Comparison of ENCODE assay signal across 25 mouse cellular contexts in the genomic region with DNA sequence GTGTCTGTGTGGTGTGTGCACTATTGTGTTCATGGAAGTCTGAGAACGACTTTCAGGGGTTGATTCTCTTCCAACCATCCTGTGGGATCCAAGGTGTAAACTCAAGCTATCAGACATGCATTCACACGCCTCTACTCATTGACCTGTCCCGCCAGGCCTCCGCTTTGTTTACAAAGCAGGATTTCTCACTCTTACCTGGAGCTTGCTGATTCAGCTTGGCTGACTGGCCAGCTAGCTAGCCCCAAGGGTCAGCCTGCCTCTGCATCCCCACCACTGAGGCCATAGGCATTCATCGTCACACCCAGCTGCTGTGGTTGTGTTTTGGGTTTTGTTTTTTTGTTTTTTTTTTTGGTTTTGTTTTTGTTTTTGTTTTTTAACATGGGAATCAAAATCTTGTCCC. TPM values are rescaled to one million over a fixed set of nuclear protein-coding genes. Genes with fewer than 3 reads are reported as not detected.
A peak's percentile ranks its signal among the peaks of the same experiment; 100 is the strongest.
DNase-seq lines count a peak whose midpoint lies in the region; ATAC-seq and TF ChIP-seq lines count a peak whose summit lies in the region.
"Had no signal": no experiment of that assay in that cellular context is flagged by ENCODE, and none has a peak within 500 bp of the region (broad histone marks: within the 10 kb centered on the region; RNA-seq: fewer than 3 reads in every experiment).

No protein-coding gene starts in this region.

- H3K4me3 ChIP-seq in intestine, embryonic 16.5 days (ENCODE audit: low read length): no peak overlapping the region
- no peak overlapping the region for H3K4me3 ChIP-seq in intestine, embryonic 15.5 days (replicated peaks)
- no peak overlapping the region for H3K4me3 ChIP-seq in midbrain, embryonic 11.5 days (ENCODE audit: low read depth, low read length)
- no peak overlapping the region for H3K4me3 ChIP-seq in midbrain, embryonic 15.5 days
- H3K4me3 ChIP-seq in stomach, postnatal 0 days (ENCODE audit: low read depth, low read length): no peak overlapping the region
- no peak overlapping the region for H3K4me3 ChIP-seq in neural tube, embryonic 15.5 days (replicated peaks)
- H3K4me3 ChIP-seq: embryonic facial prominence, embryonic 13.5 days; erythroblast, embryonic 14.5 days; forebrain, embryonic 12.5 days; forebrain, embryonic 15.5 days; heart, adult 2 months; heart, embryonic 10.5 days; heart, embryonic 13.5 days; hindbrain, embryonic 12.5 days; hindbrain, embryonic 15.5 days had no signal

- ATAC-seq in intestine, embryonic 16.5 days: no peak
- ATAC-seq in intestine, embryonic 15.5 days: no peak
- ATAC-seq in midbrain, embryonic 11.5 days (ENCODE audit: low FRiP score): no peak
- no peak for ATAC-seq in midbrain, embryonic 15.5 days (replicated peaks)
- no peak for ATAC-seq in stomach, postnatal 0 days (ENCODE audit: low FRiP score, low TSS enrichment)
- ATAC-seq in neural tube, embryonic 15.5 days (ENCODE audit: low FRiP score): no peak
- ATAC-seq: activated CD4-positive, CD25-positive, alpha-beta regulatory T cell, adult 4 months; forebrain, embryonic 15.5 days had no signal

- H3K27ac ChIP-seq in intestine, embryonic 16.5 days (ENCODE audit: low read length): peak overlapping the region; percentile 21; the same call in 1 of the 2 replicates
- H3K27ac ChIP-seq in intestine, embryonic 15.5 days: no peak overlapping the region
- H3K27ac ChIP-seq in midbrain, embryonic 11.5 days (ENCODE audit: low read depth, low read length): no peak overlapping the region
- H3K27ac ChIP-seq in midbrain, embryonic 15.5 days: no peak overlapping the region
- peak overlapping the region; percentile 58; the same call in 1 of the 2 replicates for H3K27ac ChIP-seq in stomach, postnatal 0 days (replicated peaks)
- H3K27ac ChIP-seq in neural tube, embryonic 15.5 days (replicated peaks): no peak overlapping the region
- H3K27ac ChIP-seq: embryonic facial prominence, embryonic 13.5 days; forebrain, embryonic 12.5 days; forebrain, embryonic 15.5 days; heart, embryonic 10.5 days; heart, embryonic 13.5 days; hindbrain, embryonic 12.5 days; hindbrain, embryonic 15.5 days had no signal

- H3K36me3 ChIP-seq in intestine, embryonic 16.5 days (ENCODE audit: control insufficient read depth, insufficient read depth, low read length): no peaks in the 10 kb centered on the region
- H3K36me3 ChIP-seq in intestine, embryonic 15.5 days: no peaks in the 10 kb centered on the region
- H3K36me3 ChIP-seq in midbrain, embryonic 11.5 days (ENCODE audit: control insufficient read depth, insufficient read depth, low read length): no peaks in the 10 kb centered on the region
- H3K36me3 ChIP-seq in midbrain, embryonic 15.5 days (replicated peaks): no peaks in the 10 kb centered on the region
- no peaks in the 10 kb centered on the region for H3K36me3 ChIP-seq in stomach, postnatal 0 days (ENCODE audit: control insufficient read depth, insufficient read depth, low read length)
- H3K36me3 ChIP-seq in neural tube, embryonic 15.5 days: no peaks in the 10 kb centered on the region
- H3K36me3 ChIP-seq: embryonic facial prominence, embryonic 13.5 days; forebrain, embryonic 12.5 days; forebrain, embryonic 15.5 days; heart, embryonic 10.5 days; heart, embryonic 13.5 days; hindbrain, embryonic 12.5 days; hindbrain, embryonic 15.5 days had no signal

- H3K9ac ChIP-seq in intestine, embryonic 16.5 days (ENCODE audit: low read depth, low read length): no peak overlapping the region
- H3K9ac ChIP-seq in intestine, embryonic 15.5 days: no peak overlapping the region
- no peak overlapping the region for H3K9ac ChIP-seq in midbrain, embryonic 11.5 days (ENCODE audit: low read length)
- H3K9ac ChIP-seq in midbrain, embryonic 15.5 days: no peak overlapping the region
- no peak overlapping the region for H3K9ac ChIP-seq in stomach, postnatal 0 days (ENCODE audit: low read length)
- no peak overlapping the region for H3K9ac ChIP-seq in neural tube, embryonic 15.5 days (replicated peaks)
- H3K9ac ChIP-seq: embryonic facial prominence, embryonic 13.5 days; forebrain, embryonic 12.5 days; forebrain, embryonic 15.5 days; heart, embryonic 13.5 days; hindbrain, embryonic 12.5 days; hindbrain, embryonic 15.5 days had no signal

- WGBS in intestine, embryonic 16.5 days: 57% methylated on average over 5 of the region's 5 CpGs
- 58% methylated on average over 5 of the region's 5 CpGs for WGBS in intestine, embryonic 15.5 days
- WGBS in midbrain, embryonic 11.5 days: 85% methylated on average over 5 of the region's 5 CpGs
- 78% methylated on average over 5 of the region's 5 CpGs for WGBS in midbrain, embryonic 15.5 days
- WGBS in stomach, postnatal 0 days: 51% methylated on average over 5 of the region's 5 CpGs
- WGBS in neural tube, embryonic 15.5 days: 80% methylated on average over 5 of the region's 5 CpGs

- peak; percentile 54 for DNase-seq in midbrain, embryonic 11.5 days (ENCODE audit: low spot score, missing footprints)
- peak; percentile 47 for DNase-seq in stomach, postnatal 0 days (ENCODE audit: low spot score)
- DNase-seq in lung, adult 18-20 months: no peak
- DNase-seq: adrenal gland, adult 8-10 months; adrenal gland, postnatal 25 days; cerebellum, adult 18-20 months; cerebellum, adult 9-11 months; cerebellum, postnatal 25 days; gastrocnemius, postnatal 25 days; heart, adult 2 months had no signal

- no peak for TF ChIP-seq EP300 in stomach, postnatal 0 days (optimal IDR thresholded peaks at IDR 0.05)

- no peaks in the 10 kb centered on the region for H3K27me3 ChIP-seq in intestine, embryonic 16.5 days (replicated peaks; ENCODE audit: control insufficient read depth, insufficient read depth, low read length)
- H3K27me3 ChIP-seq in intestine, embryonic 15.5 days (replicated peaks): no peaks in the 10 kb centered on the region
- no peaks in the 10 kb centered on the region for H3K27me3 ChIP-seq in midbrain, embryonic 11.5 days (ENCODE audit: control insufficient read depth, insufficient read depth, low read length)
- H3K27me3 ChIP-seq in midbrain, embryonic 15.5 days (replicated peaks): no peaks in the 10 kb centered on the region
- H3K27me3 ChIP-seq in stomach, postnatal 0 days (ENCODE audit: control insufficient read depth, insufficient read depth, low read length): no peaks in the 10 kb centered on the region
- no peaks in the 10 kb centered on the region; the same call in 1 of the 2 replicates for H3K27me3 ChIP-seq in neural tube, embryonic 15.5 days (replicated peaks)
- H3K27me3 ChIP-seq: forebrain, embryonic 15.5 days; hindbrain, embryonic 12.5 days; hindbrain, embryonic 15.5 days had no signal

- no peaks in the 10 kb centered on the region for H3K9me3 ChIP-seq in intestine, embryonic 16.5 days (ENCODE audit: control insufficient read depth, low read length)
- no peaks in the 10 kb centered on the region for H3K9me3 ChIP-seq in intestine, embryonic 15.5 days
- no peaks in the 10 kb centered on the region for H3K9me3 ChIP-seq in midbrain, embryonic 11.5 days (ENCODE audit: control insufficient read depth, low read length)
- no peaks in the 10 kb centered on the region for H3K9me3 ChIP-seq in midbrain, embryonic 15.5 days
- H3K9me3 ChIP-seq in stomach, postnatal 0 days (ENCODE audit: control insufficient read depth, low read length): no peaks in the 10 kb centered on the region
- no peaks in the 10 kb centered on the region for H3K9me3 ChIP-seq in neural tube, embryonic 15.5 days (replicated peaks)
- H3K9me3 ChIP-seq: forebrain, embryonic 12.5 days; forebrain, embryonic 15.5 days; heart, embryonic 10.5 days; hindbrain, embryonic 12.5 days; hindbrain, embryonic 15.5 days had no signal

- H3K4me1 ChIP-seq in intestine, embryonic 16.5 days (ENCODE audit: control insufficient read depth, insufficient read depth, low read length): 0 out of 2 replicates have a peak, but pooled peaks cover 9% of the 10 kb centered on the region
- peaks cover 20% of the 10 kb centered on the region for H3K4me1 ChIP-seq in intestine, embryonic 15.5 days (replicated peaks)
- no peaks in the 10 kb centered on the region for H3K4me1 ChIP-seq in midbrain, embryonic 11.5 days (ENCODE audit: control insufficient read depth, insufficient read depth, low read length)
- H3K4me1 ChIP-seq in midbrain, embryonic 15.5 days: 0 out of 2 replicates have a peak, but pooled peaks cover 4% of the 10 kb centered on the region
- H3K4me1 ChIP-seq in stomach, postnatal 0 days (replicated peaks; ENCODE audit: control insufficient read depth, insufficient read depth): no peaks in the 10 kb centered on the region
- H3K4me1 ChIP-seq in neural tube, embryonic 15.5 days: no peaks in the 10 kb centered on the region
- H3K4me1 ChIP-seq: forebrain, embryonic 15.5 days; hindbrain, embryonic 12.5 days; hindbrain, embryonic 15.5 days had no signal

- no peak for TF ChIP-seq CTCF in stomach, postnatal 0 days (IDR thresholded peaks at IDR 0.05; ENCODE audit: low read depth)

- no peak overlapping the region for H3K4me2 ChIP-seq in intestine, embryonic 16.5 days (ENCODE audit: low read depth, low read length)
- no peak overlapping the region for H3K4me2 ChIP-seq in intestine, embryonic 15.5 days (replicated peaks)
- no peak overlapping the region for H3K4me2 ChIP-seq in midbrain, embryonic 11.5 days
- no peak overlapping the region for H3K4me2 ChIP-seq in midbrain, embryonic 15.5 days
- H3K4me2 ChIP-seq in stomach, postnatal 0 days (replicated peaks; ENCODE audit: low read depth): no peak overlapping the region
- no peak overlapping the region for H3K4me2 ChIP-seq in neural tube, embryonic 15.5 days
- H3K4me2 ChIP-seq: embryonic facial prominence, embryonic 13.5 days; forebrain, embryonic 12.5 days; forebrain, embryonic 15.5 days; heart, embryonic 13.5 days; hindbrain, embryonic 12.5 days; hindbrain, embryonic 15.5 days had no signal

RNA-seq across cellular contexts. Expression of a gene that starts 1.2 kb away (rescaled TPM):
- not detected in 2 replicates for polyA plus RNA-seq in intestine, embryonic 16.5 days (2015; fragmentation: Nextera tagmentation; extraction: Ambion mirVana)
- 0.13 TPM in 1 of 2 replicates, not detected in the other for polyA plus RNA-seq in intestine, embryonic 15.5 days (2015; fragmentation: Nextera tagmentation; extraction: Ambion mirVana)
- polyA plus RNA-seq in midbrain, embryonic 11.5 days (2014; fragmentation: Nextera tagmentation; extraction: Ambion mirVana): not detected in 2 replicates
- polyA plus RNA-seq in midbrain, embryonic 15.5 days (2015; fragmentation: Nextera tagmentation; extraction: Ambion mirVana): not detected in 2 replicates
- polyA plus RNA-seq in stomach, postnatal 0 days (2015; fragmentation: Nextera tagmentation; extraction: Ambion mirVana): 28.1 and 32.7 TPM in 2 replicates
- 0.14 TPM in 1 of 2 replicates, not detected in the other for polyA plus RNA-seq in neural tube, embryonic 15.5 days (2015; fragmentation: Nextera tagmentation; extraction: Ambion mirVana)
- polyA plus RNA-seq: activated CD4-positive, CD25-positive, alpha-beta regulatory T cell, adult 4 months; brain, embryonic 14.5 days; embryonic facial prominence, embryonic 13.5 days; erythroblast, embryonic 14.5 days; forebrain, embryonic 12.5 days; forebrain, embryonic 15.5 days; heart, embryonic 10.5 days; heart, embryonic 13.5 days; hindbrain, embryonic 12.5 days had no signal

RNA-seq across cellular contexts. Expression of a gene that starts 7.7 kb away (rescaled TPM):
- 7.6 and 10.5 TPM in 2 replicates for polyA plus RNA-seq in intestine, embryonic 16.5 days (2015; fragmentation: Nextera tagmentation; extraction: Ambion mirVana)
- polyA plus RNA-seq in intestine, embryonic 15.5 days (2015; fragmentation: Nextera tagmentation; extraction: Ambion mirVana): 11.4 and 133 TPM in 2 replicates
- not detected in 2 replicates for polyA plus RNA-seq in midbrain, embryonic 11.5 days (2014; fragmentation: Nextera tagmentation; extraction: Ambion mirVana)
- polyA plus RNA-seq in midbrain, embryonic 15.5 days (2015; fragmentation: Nextera tagmentation; extraction: Ambion mirVana): 0.27 TPM in 1 of 2 replicates, not detected in the other
- 69,611 and 75,506 TPM in 2 replicates for polyA plus RNA-seq in stomach, postnatal 0 days (2015; fragmentation: Nextera tagmentation; extraction: Ambion mirVana)
- polyA plus RNA-seq in neural tube, embryonic 15.5 days (2015; fragmentation: Nextera tagmentation; extraction: Ambion mirVana): 0.17 and 0.24 TPM in 2 replicates
- polyA plus RNA-seq: erythroblast, embryonic 14.5 days; forebrain, embryonic 12.5 days; heart, embryonic 10.5 days; hindbrain, embryonic 12.5 days had no signal

RNA-seq across cellular contexts. Expression of a gene that starts 10.3 kb away (rescaled TPM):
- 0.04 and 0.13 TPM in 2 replicates for polyA plus RNA-seq in intestine, embryonic 16.5 days (2015; fragmentation: Nextera tagmentation; extraction: Ambion mirVana)
- polyA plus RNA-seq in intestine, embryonic 15.5 days (2015; fragmentation: Nextera tagmentation; extraction: Ambion mirVana): not detected in 2 replicates
- 0.07 TPM in 1 of 2 replicates, not detected in the other for polyA plus RNA-seq in midbrain, embryonic 11.5 days (2014; fragmentation: Nextera tagmentation; extraction: Ambion mirVana)
- 0.08 and 0.10 TPM in 2 replicates for polyA plus RNA-seq in midbrain, embryonic 15.5 days (2015; fragmentation: Nextera tagmentation; extraction: Ambion mirVana)
- polyA plus RNA-seq in stomach, postnatal 0 days (2015; fragmentation: Nextera tagmentation; extraction: Ambion mirVana): 10.5 and 11.3 TPM in 2 replicates
- polyA plus RNA-seq in neural tube, embryonic 15.5 days (2015; fragmentation: Nextera tagmentation; extraction: Ambion mirVana): 0.15 and 0.36 TPM in 2 replicates
- polyA plus RNA-seq: erythroblast, embryonic 14.5 days; forebrain, embryonic 12.5 days; forebrain, embryonic 15.5 days; heart, adult 2 months; heart, embryonic 10.5 days; heart, embryonic 13.5 days; heart, embryonic 16.5 days; hindbrain, embryonic 12.5 days; hindbrain, embryonic 15.5 days had no signal

RNA-seq across cellular contexts. Expression of a gene that starts 46.4 kb away (rescaled TPM):
- not detected in 2 replicates for polyA plus RNA-seq in intestine, embryonic 16.5 days (2015; fragmentation: Nextera tagmentation; extraction: Ambion mirVana)
- not detected in 2 replicates for polyA plus RNA-seq in intestine, embryonic 15.5 days (2015; fragmentation: Nextera tagmentation; extraction: Ambion mirVana)
- polyA plus RNA-seq in midbrain, embryonic 11.5 days (2014; fragmentation: Nextera tagmentation; extraction: Ambion mirVana): not detected in 2 replicates
- not detected in 2 replicates for polyA plus RNA-seq in midbrain, embryonic 15.5 days (2015; fragmentation: Nextera tagmentation; extraction: Ambion mirVana)
- polyA plus RNA-seq in stomach, postnatal 0 days (2015; fragmentation: Nextera tagmentation; extraction: Ambion mirVana): not detected in 2 replicates
- not detected in 2 replicates for polyA plus RNA-seq in neural tube, embryonic 15.5 days (2015; fragmentation: Nextera tagmentation; extraction: Ambion mirVana)
- polyA plus RNA-seq: activated CD4-positive, CD25-positive, alpha-beta regulatory T cell, adult 4 months; brain, embryonic 14.5 days; embryonic facial prominence, embryonic 13.5 days; erythroblast, embryonic 14.5 days; forebrain, embryonic 12.5 days; forebrain, embryonic 15.5 days; heart, adult 2 months; heart, embryonic 10.5 days; heart, embryonic 13.5 days; heart, embryonic 16.5 days; hindbrain, embryonic 12.5 days; hindbrain, embryonic 15.5 days had no signal

RNA-seq across cellular contexts. Expression of a gene that starts 49.4 kb away (rescaled TPM):
- polyA plus RNA-seq in intestine, embryonic 16.5 days (2015; fragmentation: Nextera tagmentation; extraction: Ambion mirVana): 208 and 217 TPM in 2 replicates
- 200 and 209 TPM in 2 replicates for polyA plus RNA-seq in intestine, embryonic 15.5 days (2015; fragmentation: Nextera tagmentation; extraction: Ambion mirVana)
- polyA plus RNA-seq in midbrain, embryonic 11.5 days (2014; fragmentation: Nextera tagmentation; extraction: Ambion mirVana): 195 and 198 TPM in 2 replicates
- polyA plus RNA-seq in midbrain, embryonic 15.5 days (2015; fragmentation: Nextera tagmentation; extraction: Ambion mirVana): 177 and 189 TPM in 2 replicates
- polyA plus RNA-seq in stomach, postnatal 0 days (2015; fragmentation: Nextera tagmentation; extraction: Ambion mirVana): 186 and 189 TPM in 2 replicates
- 197 and 198 TPM in 2 replicates for polyA plus RNA-seq in neural tube, embryonic 15.5 days (2015; fragmentation: Nextera tagmentation; extraction: Ambion mirVana)

Comparison
In these comparisons a context has a peak if more than half of its experiments do, and no peak if none do; other contexts are left out.
1. H3K27ac ChIP-seq: peak in intestine, embryonic 16.5 days (single experiment) and stomach, postnatal 0 days (single experiment); none in intestine, embryonic 15.5 days (single experiment), midbrain, embryonic 11.5 days (single experiment), midbrain, embryonic 15.5 days (single experiment) and neural tube, embryonic 15.5 days (single experiment).
2. DNase-seq: peak in midbrain, embryonic 11.5 days (single experiment) and stomach, postnatal 0 days (single experiment); none in lung, adult 18-20 months (0 of 2).
3. RNA of a gene that starts 1.2 kb away (polyA plus RNA-seq): 28.1 to 32.7 TPM in stomach, postnatal 0 days; 0.14 TPM in neural tube, embryonic 15.5 days, not detected in intestine, embryonic 16.5 days, 0.13 TPM in intestine, embryonic 15.5 days, not detected in midbrain, embryonic 11.5 days and not detected in midbrain, embryonic 15.5 days; every median in the first group is over 10 times any median in the second.
4. RNA of a gene that starts 7.7 kb away (polyA plus RNA-seq): 69,611 to 75,506 TPM in stomach, postnatal 0 days; 11.4 to 133 TPM in intestine, embryonic 15.5 days, 7.6 to 10.5 TPM in intestine, embryonic 16.5 days, 0.27 TPM in midbrain, embryonic 15.5 days, 0.17 to 0.24 TPM in neural tube, embryonic 15.5 days and not detected in midbrain, embryonic 11.5 days; every median in the first group is over 100 times any median in the second.